Mouse (Mus musculus): Measurements from ENCODE around the gene Unc13b. TPM values are rescaled to one million over a fixed set of nuclear protein-coding genes. Genes with fewer than 3 reads are reported as not detected.

Unc13b gene
- polyA plus RNA-seq, 1 experiment: 5.0 TPM

GRCm38 (mm10) chr4:43187439-43187838 is 128.7 kb downstream of the Unc13b start:
- no peaks in the 10 kb centered on the region for H3K4me1 ChIP-seq (ENCODE audit: control insufficient read depth, insufficient read depth, low read length)
- TF ChIP-seq POLR2A (IDR thresholded peaks at IDR 0.05; ENCODE audit: low read depth, low read length) (no peak), CTCF (conservative IDR thresholded peaks at IDR 0.05; ENCODE audit: insufficient read depth, insufficient read length, low read depth, low read length) (no peak)

GRCm38 (mm10) chr4:43189381-43189780 is 130.6 kb downstream of the Unc13b start:
- H3K27me3 ChIP-seq (replicated peaks; ENCODE audit: control insufficient read depth, insufficient read depth, low read length): no peaks in the 10 kb centered on the region
- 95% methylated on average over 5 of the region's 5 CpGs for WGBS
- no peaks in the 10 kb centered on the region for H3K36me3 ChIP-seq (ENCODE audit: control insufficient read depth, insufficient read depth, low read length)
- DNase-seq: no peak
- H3K4me3 ChIP-seq (ENCODE audit: insufficient read depth, low read depth, low read length): no peak overlapping the region
- no peak overlapping the region for H3K27ac ChIP-seq (ENCODE audit: insufficient read depth, low read depth, low read length)
- no peaks in the 10 kb centered on the region for H3K4me1 ChIP-seq (ENCODE audit: control insufficient read depth, insufficient read depth, low read length)
- TF ChIP-seq POLR2A (IDR thresholded peaks at IDR 0.05; ENCODE audit: low read depth, low read length): no peak
- no peak for TF ChIP-seq CTCF (conservative IDR thresholded peaks at IDR 0.05; ENCODE audit: insufficient read depth, insufficient read length, low read depth, low read length)

More at GRCm38 (mm10) chr4:43187439-43187838, 128.7 kb downstream of the Unc13b start:
- H3K27ac ChIP-seq (ENCODE audit: insufficient read depth, low read depth, low read length): no peak overlapping the region
- 83% methylated on average over 2 of the region's 2 CpGs for WGBS
- no peak for DNase-seq
- H3K36me3 ChIP-seq (ENCODE audit: control insufficient read depth, insufficient read depth, low read length): no peaks in the 10 kb centered on the region
- H3K27me3 ChIP-seq (replicated peaks; ENCODE audit: control insufficient read depth, insufficient read depth, low read length): no peaks in the 10 kb centered on the region
- H3K4me3 ChIP-seq (ENCODE audit: insufficient read depth, low read depth, low read length): no peak overlapping the region

GRCm38 (mm10) chr4:43204946-43205345 is 146.2 kb downstream of the Unc13b start:
- 90% methylated on average over 2 of the region's 2 CpGs for WGBS
- H3K4me3 ChIP-seq (ENCODE audit: insufficient read depth, low read depth, low read length): no peak overlapping the region

GRCm38 (mm10) chr4:43205571-43205970 is 146.8 kb downstream of the Unc13b start:
- 78% methylated on average over 4 of the region's 4 CpGs for WGBS

More at GRCm38 (mm10) chr4:43204946-43205345, 146.2 kb downstream of the Unc13b start:
- DNase-seq: no peak
- H3K27me3 ChIP-seq (replicated peaks; ENCODE audit: control insufficient read depth, insufficient read depth, low read length): no peaks in the 10 kb centered on the region
- TF ChIP-seq POLR2A (IDR thresholded peaks at IDR 0.05; ENCODE audit: low read depth, low read length) (no peak), CTCF (conservative IDR thresholded peaks at IDR 0.05; ENCODE audit: insufficient read depth, insufficient read length, low read depth, low read length) (no peak)
- H3K4me1 ChIP-seq (ENCODE audit: control insufficient read depth, insufficient read depth, low read length): no peaks in the 10 kb centered on the region
- H3K27ac ChIP-seq (ENCODE audit: insufficient read depth, low read depth, low read length): no peak overlapping the region
- no peaks in the 10 kb centered on the region for H3K36me3 ChIP-seq (ENCODE audit: control insufficient read depth, insufficient read depth, low read length)

GRCm38 (mm10) chr4:43206989-43207388 is 148.2 kb downstream of the Unc13b start:
- 66% methylated on average over 5 of the region's 5 CpGs for WGBS

More at GRCm38 (mm10) chr4:43205571-43205970, 146.8 kb downstream of the Unc13b start:
- Histone ChIP-seq H3K4me3 (ENCODE audit: insufficient read depth, low read depth, low read length) (no peak overlapping the region), H3K27me3 (replicated peaks; ENCODE audit: control insufficient read depth, insufficient read depth, low read length) (no peaks in the 10 kb centered on the region), H3K4me1 (ENCODE audit: control insufficient read depth, insufficient read depth, low read length) (no peaks in the 10 kb centered on the region), H3K36me3 (ENCODE audit: control insufficient read depth, insufficient read depth, low read length) (no peaks in the 10 kb centered on the region), H3K27ac (ENCODE audit: insufficient read depth, low read depth, low read length) (no peak overlapping the region)
- no peak for DNase-seq
- no peak for TF ChIP-seq POLR2A (IDR thresholded peaks at IDR 0.05; ENCODE audit: low read depth, low read length)
- TF ChIP-seq CTCF (conservative IDR thresholded peaks at IDR 0.05; ENCODE audit: insufficient read depth, insufficient read length, low read depth, low read length): no peak

GRCm38 (mm10) chr4:43209081-43209579 is 150.4 kb downstream of the Unc13b start:
- 24% methylated on average over 8 of the region's 8 CpGs for WGBS
- DNase-seq: no peak
- Histone ChIP-seq H3K4me3 (ENCODE audit: insufficient read depth, low read depth, low read length) (no peak overlapping the region), H3K4me1 (ENCODE audit: control insufficient read depth, insufficient read depth, low read length) (no peaks in the 10 kb centered on the region), H3K27me3 (replicated peaks; ENCODE audit: control insufficient read depth, insufficient read depth, low read length) (no peaks in the 10 kb centered on the region), H3K36me3 (ENCODE audit: control insufficient read depth, insufficient read depth, low read length) (no peaks in the 10 kb centered on the region), H3K27ac (ENCODE audit: insufficient read depth, low read depth, low read length) (no peak overlapping the region)
- no peak for TF ChIP-seq CTCF (conservative IDR thresholded peaks at IDR 0.05; ENCODE audit: insufficient read depth, insufficient read length, low read depth, low read length)
- no peak for TF ChIP-seq POLR2A (IDR thresholded peaks at IDR 0.05; ENCODE audit: low read depth, low read length)

More at GRCm38 (mm10) chr4:43206989-43207388, 148.2 kb downstream of the Unc13b start:
- Histone ChIP-seq H3K4me1 (ENCODE audit: control insufficient read depth, insufficient read depth, low read length) (no peaks in the 10 kb centered on the region), H3K36me3 (ENCODE audit: control insufficient read depth, insufficient read depth, low read length) (no peaks in the 10 kb centered on the region), H3K27ac (ENCODE audit: insufficient read depth, low read depth, low read length) (no peak overlapping the region), H3K27me3 (replicated peaks; ENCODE audit: control insufficient read depth, insufficient read depth, low read length) (no peaks in the 10 kb centered on the region), H3K4me3 (ENCODE audit: insufficient read depth, low read depth, low read length) (no peak overlapping the region)
- TF ChIP-seq POLR2A (IDR thresholded peaks at IDR 0.05; ENCODE audit: low read depth, low read length): no peak
- no peak for TF ChIP-seq CTCF (conservative IDR thresholded peaks at IDR 0.05; ENCODE audit: insufficient read depth, insufficient read length, low read depth, low read length)
- DNase-seq: no peak

GRCm38 (mm10) chr4:43209673-43210072 is 150.9 kb downstream of the Unc13b start:
- WGBS: 49% methylated on average over 6 of the region's 6 CpGs
- DNase-seq: no peak
- no peak for TF ChIP-seq CTCF (conservative IDR thresholded peaks at IDR 0.05; ENCODE audit: insufficient read depth, insufficient read length, low read depth, low read length)
- no peak for TF ChIP-seq POLR2A (IDR thresholded peaks at IDR 0.05; ENCODE audit: low read depth, low read length)
- no peak overlapping the region for H3K27ac ChIP-seq (ENCODE audit: insufficient read depth, low read depth, low read length)
- H3K4me3 ChIP-seq (ENCODE audit: insufficient read depth, low read depth, low read length): no peak overlapping the region
- H3K4me1 ChIP-seq (ENCODE audit: control insufficient read depth, insufficient read depth, low read length): no peaks in the 10 kb centered on the region
- H3K36me3 ChIP-seq (ENCODE audit: control insufficient read depth, insufficient read depth, low read length): no peaks in the 10 kb centered on the region
- no peaks in the 10 kb centered on the region for H3K27me3 ChIP-seq (replicated peaks; ENCODE audit: control insufficient read depth, insufficient read depth, low read length)
